Mouse (Mus musculus) neural tube, embryonic 15.5 days (tissue): ENCODE measurements around the gene Egr2. TPM values are rescaled to one million over a fixed set of nuclear protein-coding genes. Genes with fewer than 3 reads are reported as not detected.

Experiments used
- ATAC-seq: fragments of 200-750 bp; cut with Nextera tagmentation; 2 replicates; pipeline ENCODE4 v1.8.0; 2017; ENCODE audit warnings: mild to moderate bottlenecking, moderate TSS enrichment, moderate library complexity; ENCODE audit not compliant: low FRiP score
- H3K27ac ChIP-seq: fragments of 300-500 bp; sonication (generic); replicated peaks from 2 replicates; pipeline ENCODE4 v1.5.1; 2015; ENCODE audit warnings: mild to moderate bottlenecking, inconsistent platforms
- H3K27me3 ChIP-seq: fragments of 300-500 bp; sonication (generic); replicated peaks from 2 replicates; pipeline ENCODE4 v1.6.1; 2015; ENCODE audit warnings: inconsistent platforms
- H3K36me3 ChIP-seq: fragments of 300-500 bp; sonication (generic); 2 replicates; pipeline ENCODE4 v1.6.1; 2015; ENCODE audit warnings: inconsistent platforms
- H3K4me1 ChIP-seq: fragments of 300-500 bp; sonication (generic); 2 replicates; pipeline ENCODE4 v1.6.1; 2015; ENCODE audit warnings: inconsistent platforms
- H3K4me2 ChIP-seq: fragments of 300-500 bp; sonication (generic); 2 replicates; pipeline ENCODE4 v1.6.1; 2015; ENCODE audit warnings: inconsistent platforms, mild to moderate bottlenecking, moderate library complexity
- H3K4me3 ChIP-seq: fragments of 300-500 bp; sonication (generic); replicated peaks from 2 replicates; pipeline ENCODE4 v1.5.1; 2015; ENCODE audit warnings: mild to moderate bottlenecking, inconsistent platforms
- H3K9ac ChIP-seq: fragments of 300-500 bp; sonication (generic); replicated peaks from 2 replicates; pipeline ENCODE4 v1.6.1; 2015; ENCODE audit warnings: mild to moderate bottlenecking, inconsistent platforms
- H3K9me3 ChIP-seq: fragments of 300-500 bp; sonication (generic); replicated peaks from 2 replicates; pipeline ENCODE4 v1.6.1; 2016; ENCODE audit warnings: inconsistent platforms
- WGBS: fragments of 180-500 bp; shearing (Covaris S2); methylation state at CpG from one replicate; pipeline ENCODE4 v1.1.7; 2015; ENCODE audit warnings: mixed read lengths; 5-methylcytosine and 5-hydroxymethylcytosine counted together
- polyA plus RNA-seq: library from polyadenylated mRNA; unstranded; fragments of >200 nt; fragmentation: Nextera tagmentation; extraction: Ambion mirVana; gene quantifications from 2 replicates; pipeline ENCODE4 v1.2.1, GENCODE M21; 2015

The Egr2 gene
- polyA plus RNA-seq, 1 experiment from 2014 or later, result 1.1 TPM

DNA sequence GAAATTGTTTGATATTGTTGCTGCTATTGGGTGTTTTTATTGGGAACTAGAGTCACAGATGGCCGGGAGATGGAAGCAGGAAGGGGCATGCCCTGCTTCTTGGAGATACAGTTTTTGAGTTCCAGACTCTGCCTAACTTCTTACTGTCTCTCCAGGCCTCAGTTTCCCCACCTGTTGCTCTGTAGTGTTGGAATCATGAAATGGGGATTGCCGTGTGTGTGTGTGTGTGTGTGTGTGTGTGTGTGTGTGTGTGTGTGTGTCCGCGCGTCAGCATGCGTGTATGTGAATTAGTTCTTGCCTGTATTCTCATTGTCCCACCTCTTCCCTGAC, 4.1 kb downstream of the Egr2 start:
- H3K4me1 ChIP-seq, result peaks cover 49% of the 10 kb centered on the region
- peak overlapping the region; percentile 56; the same call in 1 of the 2 replicates for H3K4me3 ChIP-seq
- peaks cover under 1% of the 10 kb centered on the region; the same call in 1 of the 2 replicates for H3K36me3 ChIP-seq
- no peak for ATAC-seq
- H3K9me3 ChIP-seq, result no peaks in the 10 kb centered on the region
- peak overlapping the region; percentile 96 for H3K4me2 ChIP-seq
- WGBS, result 26% methylated on average over 6 of the region's 6 CpGs
- H3K27ac ChIP-seq, result no peak overlapping the region
- peaks cover 81% of the 10 kb centered on the region for H3K27me3 ChIP-seq
- no peak overlapping the region for H3K9ac ChIP-seq

DNA sequence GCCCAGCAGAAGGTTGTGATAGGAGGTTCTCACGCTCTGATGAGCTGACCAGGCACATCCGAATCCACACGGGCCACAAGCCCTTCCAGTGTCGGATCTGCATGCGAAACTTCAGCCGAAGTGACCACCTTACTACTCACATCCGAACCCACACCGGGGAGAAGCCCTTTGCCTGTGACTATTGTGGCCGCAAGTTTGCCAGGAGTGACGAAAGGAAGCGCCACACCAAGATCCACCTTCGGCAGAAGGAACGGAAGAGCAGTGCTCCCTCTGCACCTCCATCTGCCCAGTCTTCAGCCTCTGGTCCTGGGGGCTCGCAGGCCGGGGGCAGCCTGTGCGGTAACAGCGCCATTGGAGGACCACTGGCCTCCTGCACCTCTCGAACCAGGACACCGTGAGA, 5.3 kb downstream of the Egr2 start:
- H3K4me1 ChIP-seq, result peaks cover 51% of the 10 kb centered on the region
- H3K4me2 ChIP-seq, result no peak overlapping the region; the same call in 1 of the 2 replicates
- WGBS, result 13% methylated on average over 19 of the region's 19 CpGs
- no peak overlapping the region for H3K27ac ChIP-seq
- H3K27me3 ChIP-seq, result peaks cover 72% of the 10 kb centered on the region
- H3K4me3 ChIP-seq, result no peak overlapping the region
- no peaks in the 10 kb centered on the region for H3K9me3 ChIP-seq
- no peak overlapping the region for H3K9ac ChIP-seq
- ATAC-seq, result no peak
- H3K36me3 ChIP-seq, result peaks cover 3% of the 10 kb centered on the region; the same call in 1 of the 2 replicates

GRCm38 (mm10) chr10:67547850-67548260, 12.6 kb downstream of the Egr2 start:
- Histone ChIP-seq H3K36me3 (peaks cover 3% of the 10 kb centered on the region; the same call in 1 of the 2 replicates), H3K4me1 (peaks cover 44% of the 10 kb centered on the region), H3K9me3 (no peaks in the 10 kb centered on the region), H3K9ac (peak overlapping the region; percentile 81), H3K4me2 (peak overlapping the region; percentile 86), H3K4me3 (peak overlapping the region; percentile 92), H3K27ac (peak overlapping the region; percentile 97), H3K27me3 (peaks cover 26% of the 10 kb centered on the region)
- WGBS, result 1% methylated on average over 20 of the region's 20 CpGs
- ATAC-seq, result no peak; the same call in 1 of the 2 replicates

DNA sequence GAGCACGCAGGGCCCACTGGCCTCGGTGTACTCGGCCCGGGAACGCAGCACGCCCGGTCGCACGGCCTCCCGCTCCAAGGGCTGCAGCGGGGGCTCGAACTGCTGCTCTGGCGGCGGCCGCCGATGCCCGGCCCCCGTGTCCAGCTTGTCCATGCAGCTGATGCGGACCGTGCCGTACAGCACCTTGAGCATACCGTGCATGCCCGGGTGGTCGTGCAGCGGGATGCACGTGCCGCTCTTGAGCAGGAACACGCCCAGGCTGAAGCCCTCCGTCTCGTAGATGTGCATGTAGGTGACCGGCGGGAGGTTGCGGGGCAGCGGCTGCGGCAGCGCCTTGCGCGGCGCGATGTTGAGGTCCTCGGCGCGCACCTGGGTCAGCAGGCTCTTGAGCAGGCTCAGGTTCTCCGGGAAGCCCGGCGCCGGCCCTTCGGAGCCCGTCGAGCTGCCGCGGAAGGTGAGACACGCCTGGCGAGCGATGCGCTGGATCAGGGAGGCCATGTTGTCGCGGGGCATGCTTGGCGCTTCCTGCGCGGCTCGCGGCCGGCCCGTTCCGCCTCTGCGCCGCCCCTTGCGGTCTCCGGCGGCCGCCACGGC, 13.1 kb downstream of the Egr2 start:
- H3K9me3 ChIP-seq, result no peaks in the 10 kb centered on the region
- H3K4me2 ChIP-seq, result peak overlapping the region; percentile 86
- peak overlapping the region; percentile 92 for H3K4me3 ChIP-seq
- H3K36me3 ChIP-seq, result peaks cover 3% of the 10 kb centered on the region; the same call in 1 of the 2 replicates
- WGBS, result under 1% methylated on average over 73 of the region's 73 CpGs
- H3K9ac ChIP-seq, result peak overlapping the region; percentile 81
- H3K27ac ChIP-seq, result peak overlapping the region; percentile 97
- peaks cover 27% of the 10 kb centered on the region for H3K27me3 ChIP-seq
- H3K4me1 ChIP-seq, result peaks cover 44% of the 10 kb centered on the region
- peak; percentile 80 for ATAC-seq

- H3K4me3 ChIP-seq, result peak within 1 kb of the TSS; percentile 92
- peak within 1 kb of the TSS; percentile 97 for H3K27ac ChIP-seq
- WGBS, result under 1% methylated on average over 76 of the region's 79 CpGs
- H3K4me1 ChIP-seq, result peaks cover 44% of the 10 kb centered on the region
- peaks cover 3% of the 10 kb centered on the region; the same call in 1 of the 2 replicates for H3K36me3 ChIP-seq
- no peaks in the 10 kb centered on the region for H3K9me3 ChIP-seq
- H3K27me3 ChIP-seq, result peaks cover 30% of the 10 kb centered on the region
- peak within 1 kb of the TSS; percentile 81 for H3K9ac ChIP-seq
- H3K4me2 ChIP-seq, result peak within 1 kb of the TSS; percentile 86
- peak; percentile 98 for ATAC-seq
Observed at GRCm38 (mm10) chr10:67548877-67549731, 13.8 kb downstream of the Egr2 start, which contains the start of gene Ado. Gene Ado (minus strand): TSS chr10:67548955.

DNA sequence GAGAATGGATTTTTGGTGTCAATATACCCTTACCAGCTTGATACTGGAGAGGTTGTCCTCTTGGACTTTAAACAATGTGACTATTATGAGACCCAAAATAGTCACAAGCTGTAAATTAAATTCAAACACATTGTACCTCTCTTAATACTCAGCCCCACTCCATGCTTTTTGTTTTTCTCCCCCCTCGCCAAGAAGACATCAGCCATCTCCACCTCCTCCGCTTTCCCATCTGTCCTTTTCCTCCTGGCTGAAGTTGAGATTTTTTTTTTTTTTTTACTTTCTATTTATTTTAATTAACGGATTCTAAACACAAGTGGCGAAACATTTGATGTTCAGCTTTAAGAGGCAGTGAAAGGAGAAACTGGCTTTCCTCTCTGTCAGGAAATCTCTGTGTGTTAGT, 22.8 kb downstream of the Egr2 start:
- WGBS, result 81% methylated on average over 4 of the region's 4 CpGs
- no peak overlapping the region for H3K4me3 ChIP-seq
- H3K4me1 ChIP-seq, result peaks cover 10% of the 10 kb centered on the region; the same call in 1 of the 2 replicates
- H3K27me3 ChIP-seq, result peaks cover 56% of the 10 kb centered on the region
- H3K9me3 ChIP-seq, result no peaks in the 10 kb centered on the region
- no peak overlapping the region for H3K9ac ChIP-seq
- no peaks in the 10 kb centered on the region for H3K36me3 ChIP-seq
- no peak for ATAC-seq
- no peak overlapping the region for H3K4me2 ChIP-seq
- H3K27ac ChIP-seq, result no peak overlapping the region

GRCm38 (mm10) chr10:67559765-67560394, 24.6 kb downstream of the Egr2 start:
- Histone ChIP-seq H3K9me3 (no peaks in the 10 kb centered on the region), H3K4me1 (peaks cover 10% of the 10 kb centered on the region; the same call in 1 of the 2 replicates), H3K36me3 (no peaks in the 10 kb centered on the region), H3K4me3 (no peak overlapping the region), H3K27ac (no peak overlapping the region), H3K9ac (no peak overlapping the region), H3K27me3 (peaks cover 64% of the 10 kb centered on the region), H3K4me2 (no peak overlapping the region)
- ATAC-seq, result no peak
- 16% methylated on average over 13 of the region's 13 CpGs for WGBS

GRCm38 (mm10) chr10:67561185-67561584, 25.9 kb downstream of the Egr2 start:
- Histone ChIP-seq H3K4me1 (peaks cover 10% of the 10 kb centered on the region; the same call in 1 of the 2 replicates), H3K36me3 (no peaks in the 10 kb centered on the region), H3K4me2 (no peak overlapping the region), H3K27me3 (peaks cover 64% of the 10 kb centered on the region), H3K9me3 (no peaks in the 10 kb centered on the region), H3K27ac (no peak overlapping the region), H3K9ac (no peak overlapping the region), H3K4me3 (no peak overlapping the region)
- ATAC-seq, result no peak
- 71% methylated on average over 1 of the region's 1 CpGs for WGBS

DNA sequence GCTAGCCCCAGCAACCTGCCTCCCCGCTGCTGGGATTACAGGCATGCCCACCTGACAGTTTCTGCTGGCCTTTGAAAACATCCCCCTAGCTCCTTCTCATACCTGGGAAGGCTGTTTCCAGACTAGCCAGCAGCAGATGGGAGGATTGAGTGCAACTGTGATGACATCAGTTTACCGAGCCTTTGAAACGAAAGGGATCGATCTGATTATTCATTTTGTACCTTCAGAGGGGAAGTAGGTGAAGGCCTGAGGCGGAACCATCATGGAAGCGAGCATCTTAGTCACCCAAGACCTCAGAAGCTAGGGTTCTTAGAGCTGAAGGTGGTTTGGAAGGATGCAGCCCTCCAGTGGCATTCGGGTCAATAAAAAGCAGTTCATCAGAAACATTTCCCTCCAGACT, 29.2 kb downstream of the Egr2 start:
- Histone ChIP-seq H3K27me3 (peaks cover 40% of the 10 kb centered on the region), H3K9me3 (no peaks in the 10 kb centered on the region), H3K4me2 (no peak overlapping the region), H3K9ac (no peak overlapping the region), H3K27ac (no peak overlapping the region), H3K36me3 (no peaks in the 10 kb centered on the region), H3K4me3 (no peak overlapping the region), H3K4me1 (peaks cover 10% of the 10 kb centered on the region; the same call in 1 of the 2 replicates)
- 95% methylated on average over 7 of the region's 7 CpGs for WGBS
- ATAC-seq, result no peak

DNA sequence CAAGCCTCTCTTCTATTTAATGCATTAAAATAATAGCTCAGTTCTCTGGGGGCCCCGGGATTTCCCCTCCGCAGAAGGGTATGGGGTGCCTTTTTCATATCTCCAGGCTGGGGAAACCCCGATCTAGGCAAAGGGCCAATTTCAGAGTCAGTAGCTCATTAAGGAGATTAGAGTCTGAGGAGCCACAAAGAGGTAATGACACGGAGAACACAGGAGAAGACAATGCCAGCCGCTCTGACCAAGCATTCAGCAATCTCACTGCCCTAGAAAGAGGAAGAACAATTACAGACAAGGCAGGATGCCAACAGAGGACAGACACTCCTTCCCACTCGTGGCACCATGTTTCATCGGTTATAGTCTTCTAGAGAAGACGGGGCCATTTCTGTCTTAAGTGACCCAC, 30.8 kb downstream of the Egr2 start:
- ATAC-seq, result no peak
- no peak overlapping the region for H3K9ac ChIP-seq

GRCm38 (mm10) chr10:67569539-67569938, 34.3 kb downstream of the Egr2 start:
- H3K4me1 ChIP-seq, result no peaks in the 10 kb centered on the region
- 86% methylated on average over 7 of the region's 7 CpGs for WGBS
- H3K27me3 ChIP-seq, result peaks cover 9% of the 10 kb centered on the region
- no peak overlapping the region for H3K4me3 ChIP-seq
- no peak overlapping the region for H3K4me2 ChIP-seq
- no peak overlapping the region for H3K9ac ChIP-seq
- H3K9me3 ChIP-seq, result no peaks in the 10 kb centered on the region
- no peak overlapping the region for H3K27ac ChIP-seq
- H3K36me3 ChIP-seq, result no peaks in the 10 kb centered on the region
- no peak for ATAC-seq

More for the DNA sequence above, 30.8 kb downstream of the Egr2 start:
- H3K27me3 ChIP-seq, result peaks cover 40% of the 10 kb centered on the region
- no peaks in the 10 kb centered on the region for H3K36me3 ChIP-seq
- H3K4me3 ChIP-seq, result no peak overlapping the region
- H3K4me2 ChIP-seq, result no peak overlapping the region
- H3K27ac ChIP-seq, result no peak overlapping the region
- H3K4me1 ChIP-seq, result no peaks in the 10 kb centered on the region
- H3K9me3 ChIP-seq, result no peaks in the 10 kb centered on the region
- 41% methylated on average over 8 of the region's 8 CpGs for WGBS
